Mouse (Mus musculus) lung, adult 2 months (tissue): ENCODE measurements around the gene Fnbp1.

Source experiments
- CTCF ChIP-seq: fragments of 200-500 bp; IDR thresholded peaks from 2 replicates; pipeline ENCODE4 v1.5.1; 2011; ENCODE audit warnings: mild to moderate bottlenecking, low read length, control low read depth; ENCODE audit not compliant: insufficient read depth
- POLR2A ChIP-seq: fragments of 200-500 bp; IDR thresholded peaks from 2 replicates; pipeline ENCODE4 v1.6.1; 2011; ENCODE audit warnings: low read depth, mild to moderate bottlenecking, control low read depth, low read length, borderline replicate concordance; ENCODE audit errors: extremely low read depth

- TF ChIP-seq POLR2A (no peak), CTCF (no peak)
Observed at GRCm38 (mm10) chr2:31150762-31151161, 9.0 kb upstream of the Fnbp1 start.
